Mouse (Mus musculus) liver, embryonic 14.5 days (tissue): ENCODE results near the gene Mbd6. TPM values are rescaled to one million over a fixed set of nuclear protein-coding genes. Genes with fewer than 3 reads are reported as not detected.

Experiments used
- ATAC-seq: fragments of 200-750 bp; cut with Nextera tagmentation; 2 replicates; pipeline ENCODE4 v1.8.0; 2017; ENCODE audit warnings: moderate number of reproducible peaks, mild to moderate bottlenecking, moderate library complexity; ENCODE audit not compliant: insufficient read depth
- DNase-seq, 3 experiments: peaks; one replicate each; pipeline ENCODE4 v3.0.0-alpha.2; 2012 to 2013; ENCODE audit warnings: low read depth in 3 of 3, low spot score in 3 of 3
- H3K27ac ChIP-seq: fragments of 300-500 bp; sonication (generic); 2 replicates; pipeline ENCODE4 v1.5.1; 2014; ENCODE audit warnings: moderate library complexity, mild to moderate bottlenecking, control low read depth, inconsistent platforms
- H3K27me3 ChIP-seq: fragments of 300-500 bp; sonication (generic); 2 replicates; pipeline ENCODE4 v1.6.1; 2014; ENCODE audit warnings: mild to moderate bottlenecking, low read length, moderate library complexity; ENCODE audit not compliant: control insufficient read depth, insufficient read depth
- H3K36me3 ChIP-seq: fragments of 300-500 bp; sonication (generic); replicated peaks from 2 replicates; pipeline ENCODE4 v1.6.1; 2014; ENCODE audit warnings: low read depth; ENCODE audit not compliant: control insufficient read depth, insufficient read depth
- H3K4me1 ChIP-seq, 2 experiments: fragments of 200-500 bp in 1 of 2; fragments of 300-500 bp in 1 of 2; sonication (generic) in 1 of 2; replicated peaks; 2 replicates each; pipeline ENCODE4 v1.6.1; 2012 to 2014; ENCODE audit warnings: antibody characterized with exemption in 1 of 2, inconsistent platforms in 1 of 2, low read length in 1 of 2; ENCODE audit not compliant: control insufficient read depth in 2 of 2, insufficient read depth in 2 of 2
- H3K4me2 ChIP-seq: fragments of 300-500 bp; sonication (generic); 2 replicates; pipeline ENCODE4 v1.6.1; 2014; ENCODE audit warnings: low read depth, mild to moderate bottlenecking, control low read depth, moderate library complexity
- H3K4me3 ChIP-seq, 2 experiments: fragments of 200-500 bp in 1 of 2; fragments of 300-500 bp in 1 of 2; sonication (generic) in 1 of 2; 2 replicates each; pipeline ENCODE4 v1.5.1; 2012 to 2014; ENCODE audit warnings: low read depth in 2 of 2, low read length in 2 of 2, mild to moderate bottlenecking in 2 of 2, control low read depth in 1 of 2, inconsistent platforms in 1 of 2, moderate library complexity in 1 of 2; ENCODE audit not compliant: insufficient read depth in 1 of 2
- H3K9ac ChIP-seq: fragments of 300-500 bp; sonication (generic); replicated peaks from 2 replicates; pipeline ENCODE4 v1.6.1; 2014; ENCODE audit warnings: mild to moderate bottlenecking, control low read depth, moderate library complexity
- H3K9me3 ChIP-seq: fragments of 300-500 bp; sonication (generic); 2 replicates; pipeline ENCODE4 v1.6.1; 2016; ENCODE audit warnings: low read length, mixed read lengths; ENCODE audit not compliant: control insufficient read depth
- CTCF ChIP-seq: IDR thresholded peaks from 2 replicates; pipeline ENCODE4 v1.5.1; 2016; ENCODE audit warnings: antibody characterized with exemption, low read depth, control low read depth
- EP300 ChIP-seq: IDR thresholded peaks from 2 replicates; pipeline ENCODE4 v1.6.1; 2016; ENCODE audit warnings: antibody characterized with exemption, low read depth
- WGBS: fragments of 180-500 bp; shearing (Covaris S2); extraction: QIAGEN DNeasy Blood & Tissue Kit; methylation state at CpG from one replicate; pipeline ENCODE4 v1.1.7; 2014; ENCODE audit not compliant: insufficient replicate concordance; 5-methylcytosine and 5-hydroxymethylcytosine counted together
- polyA plus RNA-seq, 2 experiments: library from polyadenylated mRNA; depleted of rRNA in 1 of 2; stranded (reverse) in 1 of 2; unstranded in 1 of 2; fragments of >200 nt; fragmentation: Nextera tagmentation in 1 of 2; extraction: Ambion mirVana in 1 of 2; gene quantifications; 2 replicates each; pipeline versions ENCODE4 v1.2.1 to v1.2.3; 2012 to 2014

Gene Mbd6
- polyA plus RNA-seq, 2 experiments, result 5.6 to 11.0 TPM

- DNase-seq (no peak), ATAC-seq (no peak)
- H3K9ac ChIP-seq, result no peak overlapping the region
- H3K9me3 ChIP-seq, result no peaks in the 10 kb centered on the region
- H3K4me2 ChIP-seq, result no peak overlapping the region
- WGBS, result 81% methylated on average over 5 of the region's 5 CpGs
- no peaks in the 10 kb centered on the region for H3K27me3 ChIP-seq
- no peak overlapping the region for H3K27ac ChIP-seq
- TF ChIP-seq EP300, result no peak
- H3K4me1 ChIP-seq, result peaks cover 7 to 17% of the 10 kb centered on the region in 2 experiments
- H3K36me3 ChIP-seq, result peaks cover 28% of the 10 kb centered on the region
- H3K4me3 ChIP-seq, result no peak overlapping the region
Measured at GRCm38 (mm10) chr10:127272371-127272770, 16.4 kb downstream of the Mbd6 start.

DNA sequence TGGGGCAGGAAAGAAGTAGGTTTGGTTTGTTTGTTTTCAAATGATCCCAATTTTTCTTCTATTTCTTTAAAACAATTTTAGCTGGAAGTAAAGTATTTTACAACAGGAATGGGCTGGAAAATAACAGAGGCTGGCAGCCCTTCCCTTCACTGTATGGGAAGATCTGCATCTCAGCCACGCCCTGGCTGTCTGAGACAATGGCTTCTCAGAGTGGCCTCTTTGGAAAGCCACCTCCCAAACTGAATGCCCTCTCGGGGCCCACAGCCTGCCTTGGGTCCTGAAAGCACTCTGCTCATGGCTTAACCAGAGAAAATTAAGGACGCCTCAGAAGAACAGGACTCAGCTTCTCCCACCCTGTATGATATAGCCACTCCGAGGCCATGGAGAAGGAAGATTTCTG lies 18.9 kb downstream of the Mbd6 start:
- TF ChIP-seq EP300 (no peak), CTCF (no peak)
- H3K9ac ChIP-seq, result no peak overlapping the region
- ATAC-seq, result no peak
- H3K4me2 ChIP-seq, result no peak overlapping the region
- DNase-seq, result no peak
- peaks cover 8% of the 10 kb centered on the region; the same call in 1 of the 2 replicates for H3K36me3 ChIP-seq
- H3K27me3 ChIP-seq, result no peaks in the 10 kb centered on the region
- no peaks in the 10 kb centered on the region for H3K9me3 ChIP-seq
- H3K27ac ChIP-seq, result no peak overlapping the region
- WGBS, result 45% methylated on average over 4 of the region's 4 CpGs
- no peak overlapping the region for H3K4me3 ChIP-seq
- peaks cover 7 to 21% of the 10 kb centered on the region in 2 experiments for H3K4me1 ChIP-seq

DNA sequence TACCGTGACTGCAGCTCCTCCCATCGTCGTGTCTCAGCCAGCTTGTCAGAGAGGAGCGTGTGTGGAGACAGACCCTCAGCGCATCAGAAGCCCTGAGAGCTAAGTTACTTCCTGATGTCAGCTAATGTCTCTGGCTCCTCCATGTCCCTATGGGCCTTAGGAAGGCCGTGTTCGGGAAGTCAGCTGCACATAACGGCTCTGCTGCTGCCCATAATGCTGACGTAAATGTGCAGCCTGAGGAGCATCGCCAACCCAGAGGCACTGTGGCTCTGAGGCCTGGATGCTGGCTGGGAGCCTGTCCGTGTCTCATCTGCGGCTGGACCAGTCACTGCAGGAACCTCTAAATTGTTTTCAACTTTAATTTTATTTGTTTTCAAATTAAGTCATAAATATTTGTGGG lies 19.8 kb downstream of the Mbd6 start:
- Histone ChIP-seq H3K36me3 (peaks cover 8% of the 10 kb centered on the region; the same call in 1 of the 2 replicates), H3K4me2 (no peak overlapping the region), H3K9ac (no peak overlapping the region), H3K4me3 (no peak overlapping the region), H3K9me3 (no peaks in the 10 kb centered on the region), H3K27ac (no peak overlapping the region), H3K27me3 (no peaks in the 10 kb centered on the region), H3K4me1 (peaks cover 4 to 16% of the 10 kb centered on the region in 2 experiments)
- ATAC-seq, result no peak
- DNase-seq, result no peak
- no peak for TF ChIP-seq EP300
- no peak for TF ChIP-seq CTCF
- whole genome bisulfite sequencing, result 81% methylated on average over 12 of the region's 12 CpGs

DNA sequence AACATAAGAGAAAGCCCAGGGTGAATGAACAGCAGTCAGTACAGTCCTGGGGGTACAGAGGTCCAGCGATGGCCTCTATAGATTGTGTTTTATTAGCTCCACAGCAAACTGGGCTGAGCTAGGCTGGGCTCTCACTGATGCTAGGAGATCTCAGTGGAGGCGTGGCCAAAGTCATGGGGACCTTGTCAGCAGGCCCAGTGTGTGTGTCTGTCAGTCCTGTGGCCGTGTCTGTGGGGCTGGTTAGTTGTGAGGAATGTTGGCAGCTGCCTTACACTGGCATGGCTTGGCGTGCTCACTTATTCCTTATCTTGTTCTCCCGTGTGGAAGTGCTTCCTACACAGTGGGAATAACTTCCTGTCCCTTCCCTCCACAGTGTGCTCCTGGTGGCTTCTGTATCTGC lies 20.4 kb downstream of the Mbd6 start:
- H3K4me3 ChIP-seq, result no peak overlapping the region
- no peak overlapping the region for H3K9ac ChIP-seq
- 62% methylated on average over 5 of the region's 5 CpGs for WGBS
- peaks cover 4 to 13% of the 10 kb centered on the region in 2 experiments for H3K4me1 ChIP-seq
- peaks cover 8% of the 10 kb centered on the region; the same call in 1 of the 2 replicates for H3K36me3 ChIP-seq
- H3K27me3 ChIP-seq, result peaks cover under 1% of the 10 kb centered on the region
- peak overlapping the region; percentile 17; the same call in 1 of the 2 replicates for H3K27ac ChIP-seq
- H3K9me3 ChIP-seq, result no peaks in the 10 kb centered on the region
- no peak overlapping the region for H3K4me2 ChIP-seq
- ATAC-seq, result no peak
- DNase-seq, result no peak
- TF ChIP-seq EP300 (no peak), CTCF (no peak)

DNA sequence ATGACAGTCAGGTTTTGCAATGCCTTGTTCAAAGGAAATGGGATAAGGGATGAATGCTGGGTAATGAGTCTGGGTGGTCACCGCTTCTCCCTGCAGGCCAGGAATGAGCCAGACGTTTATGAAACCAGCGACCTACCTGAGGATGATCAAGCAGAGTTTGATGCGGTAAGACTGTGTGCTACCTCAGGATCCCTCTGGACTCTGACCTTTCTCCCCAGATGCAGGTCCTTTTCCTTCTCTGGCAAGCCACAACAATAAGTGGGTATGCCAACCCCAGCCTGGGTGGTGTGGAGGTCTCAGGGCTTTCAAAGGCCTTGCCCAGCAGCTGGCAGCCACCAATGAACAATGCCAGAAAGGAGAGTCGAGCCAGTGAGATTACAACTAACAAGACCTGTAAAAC lies 21.5 kb downstream of the Mbd6 start:
- TF ChIP-seq CTCF, result no peak
- 67% methylated on average over 5 of the region's 5 CpGs for WGBS
- Histone ChIP-seq H3K36me3 (peaks cover 4% of the 10 kb centered on the region; the same call in 1 of the 2 replicates), H3K27me3 (peaks cover 10% of the 10 kb centered on the region), H3K27ac (no peak overlapping the region; the same call in 1 of the 2 replicates), H3K4me1 (peaks cover 6 to 15% of the 10 kb centered on the region in 2 experiments), H3K4me3 (peak overlapping the region; percentile 82 to 97), H3K9ac (peak overlapping the region; percentile 99), H3K9me3 (no peaks in the 10 kb centered on the region), H3K4me2 (peak overlapping the region; percentile 80)
- DNase-seq, result no peak
- ATAC-seq, result no peak
